Mouse (Mus musculus): Measurements from ENCODE around the gene Syt1.

Gene Syt1

DNA sequence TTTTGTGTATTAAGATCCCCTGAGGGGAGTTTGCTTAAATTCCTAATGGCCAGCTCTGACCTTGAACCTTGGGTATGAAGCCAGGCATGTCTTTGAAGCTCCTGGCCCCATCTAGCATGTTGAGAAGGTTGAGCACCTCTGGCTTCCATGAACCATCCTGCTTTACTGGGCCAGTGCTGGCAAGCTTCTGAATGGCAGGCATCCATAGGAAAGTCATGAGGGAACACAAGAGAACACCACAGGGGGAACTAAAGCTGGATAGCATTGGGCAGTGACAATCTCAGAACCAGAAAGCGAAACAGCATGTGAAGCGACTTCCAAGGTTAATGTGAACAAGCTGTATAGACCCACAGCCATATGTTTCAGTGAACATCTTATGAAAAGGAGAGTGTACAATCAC is 130.4 kb downstream of the Syt1 start:
- no peak for DNase-seq

DNA sequence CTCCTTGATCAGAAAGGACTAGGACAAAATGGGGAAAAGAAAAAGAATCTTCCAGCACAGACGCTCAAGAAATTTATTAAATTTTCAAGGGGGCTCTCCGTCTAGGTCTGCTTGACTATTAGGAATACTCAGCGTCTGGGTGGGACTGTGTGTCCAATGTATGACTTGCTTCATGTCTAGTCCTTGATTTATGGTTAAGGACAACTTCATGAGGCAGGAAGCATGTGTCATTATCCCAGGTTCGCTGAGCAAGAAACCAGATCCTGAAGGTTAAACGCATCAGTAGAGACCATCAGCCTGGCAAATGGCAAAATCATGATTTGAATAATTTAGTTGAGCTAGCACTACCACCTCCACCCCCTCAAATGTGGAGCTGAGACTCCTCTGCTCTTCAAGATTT is 135.1 kb downstream of the Syt1 start:
- no peak for DNase-seq

DNA sequence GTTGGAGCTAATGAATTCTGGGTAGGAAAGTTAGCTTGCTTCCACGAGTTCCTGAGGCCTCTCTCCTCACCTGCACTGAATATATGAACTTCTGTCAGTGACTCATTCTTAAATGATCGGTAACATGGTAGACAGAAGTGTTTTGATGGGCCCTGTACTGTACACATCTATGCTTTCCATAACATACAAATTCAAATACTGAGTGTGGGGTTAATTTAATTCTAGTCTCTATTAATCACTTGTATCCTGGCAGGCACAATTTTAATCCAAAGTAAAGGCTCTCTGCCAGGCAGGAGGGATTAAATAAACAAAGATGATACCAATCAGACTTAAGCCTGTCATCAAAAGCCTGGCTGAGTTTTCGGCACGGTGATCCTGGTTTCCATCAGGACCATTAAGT is 136.1 kb downstream of the Syt1 start:
- no peak for DNase-seq

DNA sequence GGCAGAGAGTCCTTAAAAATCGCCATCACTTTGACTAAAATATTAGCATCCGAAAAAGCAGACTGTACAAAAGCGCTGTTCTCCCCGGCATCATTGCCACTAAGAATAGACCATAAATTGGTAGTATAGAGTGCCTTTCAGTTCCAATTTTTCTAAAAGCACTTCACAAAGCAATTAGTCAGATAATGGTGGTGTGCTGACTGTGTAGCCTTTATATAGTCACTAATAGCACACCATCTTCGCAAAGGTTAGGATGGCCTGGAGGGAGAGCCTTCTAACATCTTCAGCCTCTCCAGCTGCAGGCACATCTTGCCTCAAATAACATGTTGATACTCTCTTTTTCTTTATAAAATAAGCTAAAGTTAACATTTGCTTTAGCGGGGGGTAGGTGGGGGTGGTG is 138.4 kb downstream of the Syt1 start:
- no peak for DNase-seq

DNA sequence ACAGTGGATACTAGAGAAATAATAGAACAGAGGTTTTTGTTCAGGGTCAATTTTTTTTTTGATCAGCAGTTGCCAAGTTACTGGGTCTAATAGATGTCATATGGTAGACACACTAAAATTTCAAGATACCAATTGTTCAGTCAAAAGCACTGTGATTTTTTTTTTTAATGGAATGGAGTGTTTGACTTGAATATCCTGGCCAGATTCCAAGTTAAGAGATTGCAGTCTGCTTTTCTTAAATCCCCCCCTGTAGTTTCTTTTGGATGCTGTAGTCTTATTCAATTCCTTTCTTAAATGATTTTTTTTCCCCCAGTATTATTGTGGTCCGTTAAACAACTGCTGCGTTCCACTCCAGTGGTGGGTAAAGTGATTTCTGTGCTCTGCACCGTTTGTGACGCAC is 140.2 kb downstream of the Syt1 start:
- DNase-seq, result no peak

DNA sequence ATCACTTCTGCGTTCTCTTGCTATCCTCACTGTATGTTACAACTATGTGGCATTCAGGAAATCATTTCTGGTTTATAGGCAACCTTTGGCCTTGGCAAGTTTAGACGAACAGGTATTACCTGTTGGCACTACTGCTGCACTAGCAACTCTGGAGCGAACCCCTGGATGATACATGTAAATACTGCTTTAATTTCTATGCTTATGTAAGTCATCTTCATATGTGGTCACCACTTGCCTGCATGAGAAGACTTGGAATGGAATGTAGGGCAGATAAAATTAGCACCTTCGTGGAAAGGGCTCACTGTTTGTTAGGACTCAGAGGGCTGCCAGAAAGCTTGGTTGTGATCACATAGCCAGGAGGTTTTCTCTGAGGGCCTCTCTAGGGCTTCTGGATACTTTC is 142.6 kb downstream of the Syt1 start:
- DNase-seq, result no peak

DNA sequence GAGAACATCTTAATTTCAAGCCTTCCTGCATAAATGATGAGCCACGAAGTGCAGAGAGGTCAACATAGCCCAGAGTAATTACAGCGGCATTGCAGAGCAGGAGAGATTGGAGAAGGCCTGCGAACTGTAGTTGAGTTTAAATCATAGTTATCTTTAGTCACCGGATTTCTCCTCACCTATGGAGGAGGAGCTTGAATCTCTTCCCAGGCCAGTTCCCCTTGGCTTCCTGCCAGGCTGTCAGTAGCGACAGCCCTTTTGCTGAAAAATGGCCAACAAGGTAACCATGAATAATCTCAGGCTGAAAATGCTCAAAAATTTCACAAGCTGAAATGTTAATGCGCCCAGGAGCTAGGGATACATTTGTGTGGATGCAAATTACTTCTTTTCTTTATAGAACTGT is 143.6 kb downstream of the Syt1 start:
- no peak for DNase-seq

DNA sequence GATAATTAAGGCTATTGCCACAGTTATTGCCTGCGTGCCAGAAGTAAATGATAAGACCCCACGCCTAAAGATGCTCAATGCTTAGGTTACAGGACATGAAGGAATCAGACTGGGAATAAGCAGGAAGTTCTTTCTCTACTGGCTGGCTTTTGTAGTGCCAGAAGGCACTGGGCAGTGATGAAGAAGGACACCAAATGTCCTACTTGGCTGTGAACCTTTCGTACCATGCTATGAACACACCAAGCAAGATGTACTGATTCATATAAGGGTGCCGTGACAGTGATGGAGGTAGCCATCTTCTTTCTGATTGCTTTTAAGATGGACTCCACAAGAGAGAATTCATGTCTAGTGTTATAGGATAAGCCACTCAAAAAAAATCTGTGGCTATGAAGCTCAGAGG is 145.2 kb downstream of the Syt1 start:
- DNase-seq, result no peak

DNA sequence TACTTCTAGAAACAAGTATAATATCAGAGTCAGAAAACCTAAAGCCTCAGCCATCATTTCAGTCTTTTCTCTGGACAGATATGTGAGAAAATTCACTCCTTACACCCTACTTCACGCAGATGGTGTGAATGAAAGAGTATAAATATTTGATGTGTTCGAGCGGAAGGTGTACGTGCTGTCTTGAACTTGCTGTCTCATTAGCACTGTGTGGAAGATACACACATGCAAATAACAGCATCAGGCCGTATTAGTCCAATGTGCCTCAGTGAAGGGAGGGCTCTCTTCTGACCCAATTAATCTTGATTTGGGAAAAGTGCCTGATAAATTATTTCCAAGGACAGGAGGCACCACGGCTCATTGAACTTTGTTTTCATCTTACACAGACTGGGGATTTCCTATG is 154.8 kb downstream of the Syt1 start:
- no peak for DNase-seq

DNA sequence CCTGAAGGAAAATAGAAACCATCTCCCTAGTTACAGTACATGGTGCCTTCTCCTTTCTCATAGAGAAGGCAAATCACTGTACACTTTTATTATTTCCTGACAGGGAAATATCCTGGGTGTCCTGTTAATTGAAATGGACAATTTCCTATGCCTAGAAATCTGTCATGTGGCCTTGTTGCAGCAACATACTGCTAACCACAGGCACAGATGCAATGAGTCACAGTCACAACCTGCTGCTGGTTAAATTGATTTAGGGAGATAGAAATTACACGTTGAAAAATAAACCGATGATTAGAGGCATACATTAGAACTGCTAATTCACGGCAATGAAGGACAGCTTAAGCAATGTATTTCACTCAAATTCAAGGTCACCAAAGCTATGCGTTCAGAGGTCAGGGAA is 158.0 kb downstream of the Syt1 start:
- DNase-seq, result peak; percentile 64

DNA sequence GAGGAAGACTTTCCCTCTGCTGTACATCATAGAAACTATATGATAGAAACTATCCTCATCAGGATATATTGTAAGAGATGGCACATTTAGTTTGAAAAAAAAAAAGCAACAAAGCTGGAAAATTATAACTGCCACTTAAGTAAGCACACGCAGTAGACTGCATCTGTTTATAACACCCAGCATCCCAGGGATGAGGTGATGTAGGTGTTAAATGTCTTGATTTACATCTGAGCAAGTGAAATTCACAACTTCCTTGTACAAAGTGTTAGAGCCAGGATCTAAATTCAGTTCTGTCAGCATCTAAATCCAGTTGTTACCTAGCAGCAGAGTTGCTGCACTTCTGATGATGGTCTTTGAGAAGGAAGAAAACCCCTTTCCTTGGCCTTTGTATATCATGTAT is 173.3 kb downstream of the Syt1 start:
- DNase-seq, result no peak

DNA sequence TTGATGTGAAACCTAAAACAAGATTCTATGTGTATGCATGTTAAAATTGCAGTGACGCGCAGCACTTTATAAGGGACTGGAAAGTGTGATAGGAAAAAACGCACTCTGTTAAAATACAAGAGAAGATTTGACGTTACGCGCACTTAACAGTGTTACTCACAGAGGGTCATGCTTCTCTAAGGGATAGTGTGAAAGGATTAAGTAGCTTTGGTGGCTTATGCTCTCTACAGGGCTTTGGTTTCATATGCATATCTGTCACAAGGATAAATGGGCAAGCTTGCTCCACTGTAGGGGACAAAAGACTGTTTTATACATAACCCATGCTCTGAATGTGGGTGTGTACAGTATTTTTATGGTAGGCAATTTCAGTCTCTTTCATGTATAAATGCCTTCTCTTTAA is 178.5 kb downstream of the Syt1 start:
- DNase-seq, result no peak

DNA sequence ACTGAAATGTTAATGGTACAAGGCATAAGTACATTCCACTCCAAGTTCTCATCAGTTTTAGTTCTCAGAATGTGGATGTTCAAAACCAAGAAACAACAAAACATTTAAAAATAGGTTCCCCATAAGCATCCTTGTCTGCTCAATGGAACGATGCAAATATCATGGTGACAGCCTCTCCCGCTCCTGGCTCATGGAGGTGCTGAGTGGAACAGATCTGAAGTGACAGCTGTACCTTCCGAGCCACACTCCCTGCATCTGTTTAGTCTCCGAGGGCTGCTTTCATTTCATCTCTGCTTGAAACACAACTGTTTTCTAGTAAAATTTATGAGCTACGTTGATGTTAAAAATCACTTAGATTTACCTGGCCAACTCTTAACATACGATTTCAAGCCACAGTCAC is 179.0 kb downstream of the Syt1 start:
- DNase-seq, result peak; percentile 21

DNA sequence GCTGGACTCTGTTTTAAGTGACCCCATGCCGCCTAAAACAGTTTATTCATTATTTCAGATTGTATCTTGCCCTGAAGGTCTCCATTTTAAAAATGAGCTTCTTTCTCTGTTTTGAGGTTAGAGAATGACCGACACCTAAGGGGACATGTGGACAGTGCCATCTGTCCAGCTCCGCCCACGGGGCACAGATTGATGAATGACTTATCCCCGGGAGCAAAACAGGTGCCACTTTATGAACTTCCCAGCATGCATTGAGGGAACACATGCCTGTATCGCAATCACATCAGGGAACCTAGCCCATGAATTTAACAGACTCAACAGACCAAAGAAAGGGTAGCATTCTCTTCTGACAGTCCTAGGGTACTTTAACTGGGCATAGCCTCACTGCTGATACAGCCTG is 188.5 kb downstream of the Syt1 start:
- DNase-seq, result no peak

DNA sequence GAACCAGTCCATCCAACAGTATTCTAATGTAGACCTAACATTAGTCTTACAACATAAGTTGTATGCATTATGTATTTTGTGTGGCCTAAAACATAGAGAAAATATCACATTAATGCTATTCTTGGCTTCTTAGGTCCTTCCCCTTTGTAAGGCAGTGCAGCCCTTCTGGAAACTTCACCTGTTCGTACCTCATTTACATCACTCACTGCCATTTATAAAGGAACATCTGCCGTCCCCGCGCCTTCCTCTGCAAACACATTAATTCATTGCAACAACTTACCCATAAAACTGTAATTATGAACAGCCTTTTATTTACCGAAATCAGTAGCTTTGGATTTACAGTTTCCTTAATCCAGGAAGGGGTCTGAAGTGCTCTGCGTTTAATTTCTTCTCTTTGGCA is 195.4 kb downstream of the Syt1 start:
- DNase-seq, result no peak

DNA sequence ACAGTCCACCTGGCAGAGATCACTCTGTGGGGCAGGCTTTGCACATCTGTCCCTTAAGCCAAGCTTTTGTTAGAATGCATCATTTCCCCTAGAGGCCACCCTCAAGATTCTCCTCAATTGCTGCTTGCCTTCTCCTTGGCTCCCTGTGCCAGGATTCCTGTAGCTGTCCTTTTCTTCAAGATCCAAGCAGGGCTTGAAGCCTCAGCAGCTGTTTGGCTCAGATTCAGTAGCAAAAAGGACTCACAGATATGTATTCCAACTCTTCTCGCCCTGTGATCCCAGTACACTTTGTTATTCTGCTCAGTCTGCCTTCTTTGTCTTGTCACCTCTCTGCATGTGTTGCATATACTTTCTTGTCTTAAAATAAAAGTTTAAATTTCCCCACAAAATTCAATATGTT is 206.4 kb downstream of the Syt1 start:
- no peak for DNase-seq

DNA sequence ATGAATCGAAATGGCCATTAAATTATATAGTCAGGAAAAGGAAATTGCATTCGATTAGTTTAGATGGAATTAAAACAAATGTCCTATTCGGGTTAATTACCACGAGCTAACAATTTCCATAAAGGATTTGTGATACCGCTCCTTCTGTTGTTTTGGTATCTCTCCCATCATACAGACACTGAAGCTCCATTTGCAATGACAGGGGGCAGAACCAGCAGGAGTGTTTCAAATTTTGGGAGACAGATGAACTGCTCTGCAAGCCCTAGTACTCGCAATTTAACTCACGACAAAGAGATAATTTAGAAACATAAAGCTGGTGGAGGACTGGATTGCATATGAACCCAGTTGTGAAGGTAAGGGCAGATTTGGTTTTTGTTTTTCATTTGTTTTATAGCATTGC is 210.0 kb downstream of the Syt1 start:
- DNase-seq, result no peak

DNA sequence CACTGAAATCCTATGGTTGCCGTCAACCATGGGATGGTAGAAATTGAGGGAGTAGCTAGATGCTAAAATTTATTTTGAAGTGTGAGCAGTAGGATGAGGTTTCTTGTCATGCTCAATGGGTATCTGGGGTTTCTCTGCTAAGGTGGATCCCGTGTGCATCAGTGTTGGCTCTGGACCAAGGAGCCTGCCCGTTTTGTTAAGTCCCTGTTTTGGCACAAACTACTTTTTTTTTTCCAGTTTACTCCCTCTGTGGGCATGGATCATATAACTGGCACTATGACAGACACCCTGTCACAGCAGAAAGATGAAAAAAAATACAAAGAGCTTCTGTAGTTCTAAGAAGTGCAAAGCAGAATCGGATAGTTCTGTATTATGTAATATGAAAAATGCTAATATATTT is 212.0 kb downstream of the Syt1 start:
- no peak for DNase-seq

DNA sequence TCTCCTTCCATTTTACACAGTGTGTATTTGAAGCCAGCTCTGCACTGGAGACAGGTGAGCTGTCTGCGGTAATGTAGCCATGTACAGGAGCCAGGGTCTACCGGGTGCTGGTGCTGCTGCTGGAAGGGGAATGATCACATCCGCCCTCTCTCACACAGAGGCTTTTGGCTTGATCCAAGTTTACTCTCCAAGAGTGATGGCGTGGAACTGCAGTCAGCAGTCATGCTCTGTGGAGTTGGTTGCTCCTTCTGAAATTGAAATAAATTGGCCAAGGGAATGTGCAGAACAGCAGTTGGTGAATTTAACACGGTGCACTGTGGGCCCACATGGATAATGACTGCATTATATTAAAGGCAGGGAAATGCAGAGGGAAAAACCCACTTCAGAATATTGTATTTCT is 228.0 kb downstream of the Syt1 start:
- DNase-seq, result no peak

DNA sequence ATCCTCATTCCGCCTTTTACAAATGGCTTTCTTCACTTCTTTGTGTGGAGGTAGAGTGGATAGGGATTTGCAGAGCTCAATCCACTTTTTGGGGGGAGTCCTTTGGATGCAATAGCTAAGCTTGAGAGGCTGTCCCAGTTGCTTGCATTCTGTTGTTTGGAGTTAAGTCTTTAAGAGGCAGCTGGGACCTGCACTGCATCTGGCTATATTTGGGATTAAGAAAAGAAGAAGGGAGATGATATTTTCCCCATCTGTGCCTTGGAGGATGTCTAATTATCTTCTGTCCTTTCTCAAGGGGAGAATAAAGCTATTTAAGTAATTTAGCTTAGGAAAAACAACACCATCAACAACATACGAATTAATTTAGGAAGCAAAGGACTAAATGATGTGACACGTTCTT is 230.2 kb downstream of the Syt1 start:
- peak; percentile 69 for DNase-seq

DNA sequence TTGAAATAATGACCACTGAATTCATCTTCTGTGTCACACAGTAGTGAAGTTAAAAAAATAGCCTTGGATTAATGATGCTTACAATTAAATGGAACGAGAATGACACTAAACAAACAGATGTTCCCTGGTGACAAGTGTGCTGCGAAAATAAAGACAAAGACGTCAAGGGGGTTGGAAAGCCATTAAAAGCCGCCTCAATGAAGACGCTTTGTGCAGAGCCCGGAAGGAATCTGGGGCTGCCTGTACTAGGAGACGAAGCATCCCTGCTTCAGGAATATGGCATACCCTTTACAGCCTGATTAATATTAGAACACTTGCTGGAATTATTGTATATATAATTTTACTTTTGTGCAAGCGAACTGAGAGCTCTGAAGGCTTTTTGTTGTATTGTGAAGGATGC is 234.0 kb downstream of the Syt1 start:
- no peak for DNase-seq

DNA sequence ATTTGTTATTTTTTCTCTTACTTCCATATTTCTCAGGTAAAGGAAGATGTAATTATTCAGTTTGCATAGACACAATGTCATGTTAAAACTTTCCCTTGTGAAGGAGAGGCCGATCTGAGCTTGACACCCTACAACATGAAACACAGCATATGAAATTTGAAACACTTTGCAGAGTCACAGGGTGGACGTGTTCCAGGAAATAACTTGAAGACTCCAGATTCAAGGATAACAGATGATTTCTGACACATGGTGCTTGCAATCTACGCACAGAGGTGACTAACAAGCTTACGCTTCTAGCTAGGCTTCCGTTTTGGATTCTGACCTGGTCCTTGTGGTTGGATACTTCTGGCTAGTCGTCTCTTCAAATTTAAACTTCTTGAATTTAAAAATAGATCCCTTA is 239.7 kb downstream of the Syt1 start:
- DNase-seq, result no peak

DNA sequence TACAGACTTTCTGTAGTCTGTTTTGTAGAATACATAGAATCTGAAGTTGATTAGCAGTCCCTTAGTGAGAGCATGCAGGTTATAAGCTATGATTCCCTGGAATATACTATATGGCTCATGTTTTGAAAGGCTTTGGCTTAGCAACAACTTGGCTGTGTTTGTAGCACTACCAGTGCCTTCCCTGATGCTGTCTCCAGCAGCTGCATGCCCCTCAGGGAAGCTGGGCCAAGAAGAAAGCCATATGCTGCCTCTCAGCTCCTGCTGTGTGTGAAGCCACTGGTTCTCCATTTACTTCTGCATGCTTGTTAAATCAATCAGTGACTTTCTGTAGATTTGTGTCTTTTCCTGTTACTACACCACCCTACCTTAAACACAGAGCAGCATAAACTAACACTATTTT is 245.2 kb downstream of the Syt1 start:
- DNase-seq, result no peak

DNA sequence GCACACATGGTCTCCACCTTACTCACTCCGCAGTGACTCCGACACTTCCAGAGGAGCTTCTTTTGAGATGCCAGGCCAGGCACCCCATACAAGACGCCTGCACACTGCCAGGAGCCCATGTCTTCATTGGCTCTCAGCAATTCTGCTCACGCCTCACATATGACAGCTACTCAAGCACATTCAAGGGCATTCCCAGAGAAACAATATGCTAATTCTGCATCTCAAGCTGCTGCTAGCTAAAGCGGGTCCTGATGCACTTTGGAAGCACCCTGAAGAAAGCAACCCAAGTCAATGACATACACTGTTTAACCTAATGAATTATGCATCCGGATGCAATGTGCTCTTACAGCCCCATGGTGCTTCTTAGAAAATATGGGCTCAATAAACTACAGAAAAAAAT is 247.1 kb downstream of the Syt1 start:
- DNase-seq, result no peak

DNA sequence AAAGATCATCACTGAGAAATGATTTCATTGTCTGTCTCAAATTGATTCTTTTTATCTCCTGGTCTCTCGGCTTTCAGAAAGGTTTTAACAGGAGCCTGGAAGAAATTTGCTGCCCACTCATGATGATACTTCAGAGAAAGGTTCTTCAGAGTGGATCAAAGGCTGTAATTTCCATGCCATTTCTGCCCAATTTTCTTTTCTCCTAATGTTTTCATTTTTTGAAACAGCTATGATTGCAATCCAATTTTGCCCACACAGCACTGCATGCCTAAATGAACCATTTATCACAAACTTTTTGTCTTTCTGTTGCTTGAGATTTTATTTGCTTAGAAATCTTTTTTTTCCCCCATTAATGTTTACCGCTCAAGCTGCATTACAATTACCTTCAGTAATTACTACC is 257.5 kb downstream of the Syt1 start:
- DNase-seq, result no peak

DNA sequence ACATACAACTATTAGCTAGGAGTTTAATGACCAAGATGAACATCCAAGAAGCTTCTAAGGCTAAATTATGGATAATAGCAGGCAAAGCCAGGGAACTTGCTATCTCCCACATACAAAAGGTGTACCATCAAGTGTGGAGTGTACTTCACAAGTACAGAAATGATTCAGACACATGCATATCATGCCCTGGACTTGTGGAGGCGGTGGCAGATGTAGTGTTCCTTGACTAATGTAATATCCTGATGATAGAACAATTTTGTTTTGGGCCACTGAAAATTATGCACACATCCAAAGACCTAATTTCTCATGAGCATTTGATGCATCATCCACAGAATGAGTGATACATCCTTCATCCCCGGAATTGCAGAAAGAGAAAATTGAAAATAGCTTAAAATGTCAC is 267.0 kb downstream of the Syt1 start:
- peak; percentile 43 for DNase-seq

DNA sequence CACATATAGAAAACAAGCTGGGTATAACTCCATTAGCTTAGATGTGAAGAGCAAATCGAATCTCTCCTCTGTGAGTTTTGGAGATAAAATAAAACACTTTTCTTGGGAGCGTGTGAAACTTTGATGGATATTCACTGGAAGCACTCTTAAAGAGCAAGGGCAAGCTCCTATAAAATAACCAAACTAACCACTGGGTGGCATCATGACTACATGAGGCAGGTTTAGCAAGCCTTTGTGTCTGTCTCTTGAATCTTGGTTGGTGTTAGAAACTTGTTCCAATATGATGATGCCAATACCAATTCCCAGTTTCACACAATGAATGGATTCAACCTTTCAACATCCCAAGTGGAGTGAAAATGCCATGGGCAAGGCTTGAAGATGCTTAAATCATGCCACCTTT is 276.8 kb downstream of the Syt1 start:
- DNase-seq, result no peak
